Mouse (Mus musculus) large intestine, adult 2 months (tissue): ENCODE results near the gene Hs3st4. TPM values are rescaled to one million over a fixed set of nuclear protein-coding genes. Genes with fewer than 3 reads are reported as not detected.

Experiments used
- DNase-seq: peaks from one replicate; pipeline ENCODE4 v3.0.0-alpha.2; 2012; ENCODE audit warnings: low read depth, low spot score
- WGBS: fragments of 180-500 bp; shearing (Covaris S2); methylation state at CpG from one replicate; pipeline ENCODE4 v1.1.7; 2018; 5-methylcytosine and 5-hydroxymethylcytosine counted together
- polyA plus RNA-seq: library from polyadenylated mRNA; depleted of rRNA; stranded (reverse); fragments of >200 nt; gene quantifications from 2 replicates; pipeline ENCODE4 v1.2.3, GENCODE M21; 2012; rRNA removed

Gene Hs3st4
- not detected in 2 replicates for polyA plus RNA-seq

DNA sequence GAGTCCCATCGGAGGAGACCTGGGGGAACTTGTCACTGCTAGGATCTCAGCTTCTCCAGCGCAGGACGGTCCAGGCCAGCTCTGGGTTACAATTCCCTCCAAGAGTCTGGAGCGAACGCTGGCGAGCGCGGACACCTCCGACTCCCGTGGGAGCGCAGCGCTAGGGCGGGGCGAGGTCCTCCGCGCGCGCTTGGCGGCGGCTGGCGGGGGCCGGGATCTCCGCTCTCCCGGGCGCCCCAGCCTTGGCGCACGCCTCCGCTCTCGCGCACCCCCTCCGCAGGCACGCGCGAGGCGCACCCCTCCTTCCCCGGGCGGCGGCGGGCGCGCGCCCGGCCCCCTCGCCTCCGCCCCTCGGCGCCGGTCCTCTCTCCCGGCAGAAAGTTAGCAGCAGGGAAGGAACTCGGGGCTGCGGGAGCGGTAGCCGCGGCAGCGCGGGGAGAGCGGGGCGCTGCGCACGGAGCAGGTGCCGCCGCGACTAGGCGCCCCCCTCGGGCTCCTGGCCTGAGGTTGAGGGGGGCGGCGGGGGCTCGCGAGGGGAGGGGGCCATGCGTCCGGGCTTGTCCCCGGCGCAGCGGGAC, at the start of gene Hs3st4:
Hs3st4 (plus strand) TSS at position 409 of the 578 bp plus-strand sequence.
- DNase-seq: no peak
- WGBS: 3% methylated on average over 71 of the region's 74 CpGs

DNA sequence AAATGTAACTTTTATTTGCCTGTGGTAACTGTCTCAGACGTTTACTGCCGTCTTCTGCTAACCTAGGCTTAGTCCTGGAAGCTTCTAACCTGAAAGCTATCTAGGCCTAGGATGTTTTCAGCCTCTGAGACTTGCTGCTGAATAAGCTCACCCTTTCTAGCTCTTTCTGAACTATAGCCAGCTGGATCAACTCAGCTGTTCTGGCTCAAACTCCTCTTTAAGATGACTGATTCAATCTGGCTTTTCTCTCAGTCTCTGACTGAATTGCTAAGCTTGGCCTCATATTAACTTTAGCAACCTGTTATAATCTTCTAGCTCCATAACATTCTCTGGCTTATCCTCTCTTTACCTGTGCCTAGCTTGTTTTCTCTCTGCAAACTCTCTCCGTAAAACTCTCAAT, 35.8 kb upstream of the Hs3st4 start:
- no peak for DNase-seq
- WGBS: 33% methylated on average over 3 of the region's 3 CpGs

DNA sequence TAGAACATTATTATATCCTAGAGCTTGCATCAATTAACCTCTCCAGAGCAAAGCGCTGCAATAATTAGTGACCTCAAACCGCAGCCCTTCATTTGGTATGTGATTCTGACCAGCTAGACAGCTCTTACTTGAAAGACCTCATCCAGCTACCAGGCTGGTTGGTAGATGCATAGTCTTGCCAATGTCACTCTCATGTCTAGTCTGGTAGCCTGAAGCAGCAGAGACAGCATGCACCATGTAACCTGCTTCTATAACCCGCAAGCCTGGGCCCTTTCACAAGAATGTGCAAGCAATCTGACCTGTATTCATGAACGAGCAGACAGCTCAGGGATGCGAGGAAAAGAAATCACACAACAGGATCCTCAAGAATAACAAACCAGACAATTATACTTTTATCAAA, 19.6 kb upstream of the Hs3st4 start:
- no peak for DNase-seq
- WGBS: 79% methylated on average over 5 of the region's 5 CpGs

DNA sequence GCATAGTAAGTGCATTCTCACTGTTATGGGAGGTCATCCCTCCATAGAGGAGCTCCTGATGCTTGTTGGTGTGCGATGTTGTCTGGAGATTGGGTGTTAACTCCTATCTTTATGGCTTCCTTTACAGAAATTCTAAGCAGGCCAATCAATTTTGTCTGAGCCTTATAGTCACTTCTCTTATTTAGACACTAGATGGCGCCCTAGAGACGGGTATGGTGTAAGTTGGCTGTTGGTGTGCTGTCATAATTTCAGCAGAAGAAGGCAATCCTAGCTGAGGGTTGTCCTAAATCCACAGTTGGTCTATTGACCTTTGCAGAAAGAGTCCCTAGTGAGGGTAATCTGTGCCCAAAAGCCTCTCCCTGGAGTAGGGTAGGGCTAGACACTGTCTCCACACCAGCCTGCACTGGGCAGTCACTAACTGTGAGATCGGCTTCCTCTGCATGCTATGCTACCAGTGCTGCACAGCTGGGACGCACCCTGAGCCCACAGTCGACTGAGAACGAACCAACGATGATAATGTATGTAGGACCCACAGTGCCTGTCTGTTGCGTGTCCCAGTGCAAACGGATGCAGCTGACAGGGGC, 18.0 kb upstream of the Hs3st4 start:
- DNase-seq: no peak
- WGBS: 51% methylated on average over 10 of the region's 10 CpGs

DNA sequence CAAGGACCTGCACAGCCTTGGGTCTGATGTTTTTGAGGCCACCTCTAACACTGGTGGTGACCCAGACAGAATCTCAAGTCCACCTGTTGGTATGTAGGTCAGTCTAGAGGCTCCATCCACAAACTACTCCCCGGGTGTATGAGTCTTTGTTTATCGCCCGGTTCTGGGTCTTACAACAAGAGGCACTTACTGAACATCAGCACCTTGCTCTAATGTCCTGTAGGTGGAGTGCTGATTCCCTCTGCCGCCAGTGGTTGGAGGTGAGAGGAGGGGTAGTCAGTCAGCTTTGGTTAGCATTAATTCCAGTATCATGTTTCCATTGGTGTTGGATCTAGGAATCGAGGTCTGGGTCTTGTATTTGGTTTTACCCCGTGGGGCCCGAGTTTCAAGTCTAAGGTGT, 17.2 kb upstream of the Hs3st4 start:
- no peak for DNase-seq
- WGBS: 63% methylated on average over 7 of the region's 7 CpGs

DNA sequence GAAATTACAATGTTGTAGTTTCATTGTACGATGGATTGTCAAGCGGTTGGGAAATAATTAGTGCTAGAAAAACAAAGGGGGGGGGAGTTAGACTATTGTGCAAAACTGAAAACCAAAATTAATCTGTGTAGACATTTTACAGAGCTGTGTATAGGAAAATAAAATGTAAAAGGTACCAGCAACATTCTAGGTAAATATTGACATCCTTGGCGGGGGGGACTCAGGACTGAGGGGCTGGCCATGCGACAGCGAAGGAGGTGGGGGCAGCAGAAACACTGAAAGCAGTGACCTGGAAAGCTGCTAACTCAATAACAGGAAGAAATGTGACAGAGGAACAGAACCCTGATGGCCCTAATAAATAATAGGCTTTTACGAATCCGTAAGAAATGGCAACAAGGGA, 7.2 kb upstream of the Hs3st4 start:
- 45% methylated on average over 7 of the region's 7 CpGs for WGBS
- no peak for DNase-seq

DNA sequence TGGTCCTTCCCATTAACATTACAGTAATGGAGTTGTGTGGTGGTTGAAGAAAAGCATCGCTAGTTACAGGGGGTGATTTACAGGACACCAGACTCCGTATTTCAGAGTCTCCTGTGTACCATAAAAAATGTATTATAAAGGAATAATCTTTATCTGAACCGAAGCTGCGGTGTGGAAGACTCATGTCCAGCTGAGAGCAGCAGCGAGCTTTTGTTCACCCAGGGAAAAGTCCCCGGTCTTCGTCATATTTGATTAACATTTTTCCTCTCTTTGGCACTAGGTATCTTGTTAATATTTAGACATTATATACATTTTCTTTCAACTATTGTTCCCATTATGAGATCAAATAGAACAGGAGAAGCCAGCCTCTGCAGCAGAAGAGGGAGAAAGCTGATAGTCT, 1.2 kb upstream of the Hs3st4 start:
- WGBS: 35% methylated on average over 7 of the region's 7 CpGs
- no peak for DNase-seq

DNA sequence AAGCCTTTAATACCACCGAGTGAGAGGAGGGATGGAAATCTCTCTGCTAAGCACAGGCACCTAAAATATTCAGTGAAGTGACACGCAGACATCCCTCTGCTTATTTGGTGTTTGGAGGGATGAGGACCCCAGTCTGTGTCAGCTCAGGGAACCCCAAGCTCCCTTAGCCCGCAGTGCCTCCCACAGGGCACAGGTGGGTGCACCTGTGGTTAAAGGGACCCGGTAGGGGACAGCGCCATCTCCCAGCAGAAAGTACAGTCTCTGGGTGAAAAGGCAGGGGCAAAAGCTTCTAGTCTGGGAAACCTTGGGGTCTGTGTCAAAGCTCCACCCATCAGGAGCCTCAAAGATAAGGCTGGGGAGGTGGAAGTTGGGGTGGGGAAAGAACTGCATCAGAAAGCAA, 659 bp upstream of the Hs3st4 start:
- WGBS: 4% methylated on average over 5 of the region's 5 CpGs
- no peak for DNase-seq

DNA sequence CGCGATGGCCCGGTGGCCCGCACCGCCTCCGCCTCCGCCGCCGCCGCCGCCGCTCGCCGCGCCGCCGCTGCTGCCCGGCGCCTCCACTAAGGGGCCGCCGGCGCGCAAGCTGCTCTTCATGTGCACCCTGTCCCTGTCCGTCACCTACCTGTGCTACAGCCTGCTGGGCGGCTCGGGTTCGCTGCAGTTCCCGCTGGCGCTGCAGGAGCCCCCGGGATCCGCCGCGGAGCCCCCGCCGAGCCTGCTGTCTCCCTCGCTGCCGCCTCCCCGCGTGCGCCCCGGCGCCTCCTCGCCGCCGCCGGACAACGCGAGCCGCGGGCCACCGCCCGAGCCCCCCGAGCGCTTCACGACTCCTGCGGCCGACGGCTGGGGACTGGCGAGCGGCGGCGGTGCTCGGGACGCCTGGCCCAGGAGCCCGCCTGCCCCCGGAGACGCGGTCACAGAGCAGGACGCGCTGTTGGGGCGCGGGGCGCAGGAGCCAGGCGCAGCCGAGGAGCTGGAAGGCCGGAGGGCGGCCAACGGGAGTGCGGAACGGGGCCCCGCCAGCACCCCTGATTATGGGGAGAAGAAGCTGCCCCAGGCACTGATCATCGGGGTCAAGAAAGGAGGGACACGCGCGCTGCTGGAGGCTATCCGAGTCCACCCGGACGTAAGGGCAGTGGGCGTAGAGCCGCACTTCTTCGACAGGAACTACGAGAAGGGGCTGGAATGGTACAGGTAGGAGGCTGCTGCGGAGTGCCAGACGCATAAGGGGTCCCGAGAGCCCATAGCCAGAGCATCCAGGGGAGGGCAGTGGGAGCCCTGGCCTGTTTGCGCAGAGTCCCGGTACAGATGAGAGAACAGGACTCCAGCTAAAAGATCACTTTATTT, 743 bp downstream of the Hs3st4 start:
- WGBS: 3% methylated on average over 94 of the region's 97 CpGs
- no peak for DNase-seq

DNA sequence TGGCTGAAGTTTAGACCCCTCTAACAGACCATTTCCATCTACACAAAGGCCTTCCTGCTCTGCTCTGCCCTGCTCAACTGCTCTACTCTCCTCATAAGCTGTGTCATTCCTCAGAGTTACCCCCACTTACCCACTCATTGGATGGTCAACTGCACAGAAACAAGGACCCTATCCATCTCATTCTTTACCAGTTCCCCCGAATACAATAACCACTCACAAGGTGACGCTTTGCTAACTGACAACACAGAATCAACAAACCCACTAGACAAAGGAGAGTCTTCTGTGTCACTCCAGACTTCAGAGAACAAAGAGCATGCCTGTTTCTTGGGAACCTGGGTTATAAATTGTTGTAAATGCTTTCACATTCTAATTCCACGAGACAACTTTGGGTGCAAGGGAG, 9.5 kb downstream of the Hs3st4 start:
- DNase-seq: no peak
- 41% methylated on average over 3 of the region's 3 CpGs for WGBS

DNA sequence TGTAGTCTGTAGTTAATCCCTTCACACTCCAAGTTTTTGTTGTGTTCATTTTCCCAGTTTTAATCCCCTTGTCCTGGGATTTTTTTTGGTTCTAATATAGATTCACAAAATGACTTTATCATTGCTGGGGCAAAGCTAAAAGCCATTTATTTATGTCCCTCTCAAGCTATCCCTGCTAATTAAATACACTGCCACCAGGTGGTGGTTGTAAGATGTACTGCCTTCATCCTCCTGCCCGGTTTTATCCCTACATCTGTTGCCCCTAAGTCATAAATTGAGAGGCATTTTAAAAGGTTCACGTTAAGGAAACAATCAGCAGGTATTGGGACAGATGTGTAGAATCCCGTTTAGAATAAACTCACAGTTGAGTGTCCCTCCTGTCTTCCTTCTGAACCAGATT, 14.6 kb downstream of the Hs3st4 start:
- WGBS: 30% methylated on average over 3 of the region's 3 CpGs

DNA sequence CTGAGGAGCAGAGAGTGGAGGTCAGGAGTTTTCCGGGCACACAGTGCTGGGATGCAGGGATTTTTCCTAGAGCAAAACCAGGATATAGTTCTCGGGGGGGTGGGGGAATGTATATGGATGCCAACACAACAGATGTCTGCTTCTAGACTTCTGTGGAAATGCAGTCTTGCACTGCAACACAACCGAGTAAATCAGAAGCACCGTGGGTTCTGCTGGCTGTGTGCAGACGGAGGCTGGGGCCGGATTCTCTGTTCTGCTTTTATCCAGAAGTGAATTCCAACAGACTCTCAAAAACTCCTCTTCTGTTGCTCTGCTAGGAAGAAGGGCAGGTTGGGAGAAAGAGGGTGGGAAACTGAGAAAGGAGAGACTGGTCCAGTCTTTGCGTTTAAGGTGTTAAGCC, 15.9 kb downstream of the Hs3st4 start:
- no peak for DNase-seq
- 42% methylated on average over 7 of the region's 7 CpGs for WGBS

More for the DNA sequence above, 14.6 kb downstream of the Hs3st4 start:
- DNase-seq: no peak

DNA sequence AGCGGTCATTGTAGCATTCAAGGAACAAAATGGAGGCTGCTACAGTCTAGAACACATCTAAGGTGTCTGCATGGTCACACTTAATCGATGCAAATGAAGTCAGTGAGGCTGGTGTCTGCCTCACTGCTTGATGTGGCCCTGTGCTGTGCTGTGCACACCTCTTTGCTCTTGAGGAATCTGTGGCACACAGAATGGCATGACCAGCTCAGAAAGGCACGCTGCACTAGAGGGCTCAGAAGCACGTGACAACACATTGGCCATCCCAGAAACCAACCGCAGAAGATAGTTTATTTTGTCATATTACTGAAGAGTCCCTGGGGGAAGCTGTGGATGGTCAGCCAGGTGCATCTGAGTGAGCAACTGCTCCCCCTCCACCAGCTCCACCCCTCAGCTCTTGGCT, 44.2 kb downstream of the Hs3st4 start:
- 82% methylated on average over 5 of the region's 5 CpGs for WGBS
- DNase-seq: no peak

DNA sequence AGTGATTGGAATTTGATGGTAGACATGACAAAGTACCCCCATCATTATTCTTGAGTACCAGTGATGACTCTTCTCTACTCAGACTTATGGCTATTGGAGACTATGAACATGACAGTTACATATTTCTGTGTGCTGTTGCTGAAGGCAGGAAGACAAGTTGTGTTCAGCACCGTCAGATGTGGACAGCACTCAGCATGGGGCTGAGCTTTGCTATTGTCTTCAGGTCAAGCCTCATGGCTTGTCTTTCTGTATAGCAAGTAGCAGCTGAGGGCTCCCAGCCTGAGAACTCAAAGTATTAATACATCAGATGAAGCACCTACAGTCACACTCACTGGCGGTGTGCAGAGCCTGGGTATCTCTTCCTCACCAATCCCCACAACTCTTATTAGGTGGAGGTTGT, 49.6 kb downstream of the Hs3st4 start:
- WGBS: 49% methylated on average over 2 of the region's 2 CpGs

DNA sequence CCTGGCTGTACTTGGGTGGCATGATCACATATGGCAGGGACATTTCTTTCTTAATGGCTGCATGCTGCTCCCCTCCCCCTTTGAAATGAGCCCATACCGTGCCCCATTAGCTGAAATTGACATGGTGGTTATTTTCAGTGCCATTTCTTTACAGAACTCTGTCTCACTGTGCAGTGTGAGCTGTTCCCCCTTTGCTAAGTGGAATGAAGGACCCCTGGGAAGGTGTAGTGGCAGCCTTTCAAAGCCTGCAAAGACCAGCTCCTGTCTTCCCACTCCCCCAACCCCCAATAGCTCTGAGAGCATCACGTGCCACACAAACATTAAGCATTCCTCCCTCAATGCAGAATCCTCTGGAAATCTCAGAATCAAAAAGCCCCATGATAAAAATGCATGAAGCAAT, 50.7 kb downstream of the Hs3st4 start:
- 63% methylated on average over 2 of the region's 2 CpGs for WGBS
- DNase-seq: no peak

More for the DNA sequence above, 49.6 kb downstream of the Hs3st4 start:
- no peak for DNase-seq

DNA sequence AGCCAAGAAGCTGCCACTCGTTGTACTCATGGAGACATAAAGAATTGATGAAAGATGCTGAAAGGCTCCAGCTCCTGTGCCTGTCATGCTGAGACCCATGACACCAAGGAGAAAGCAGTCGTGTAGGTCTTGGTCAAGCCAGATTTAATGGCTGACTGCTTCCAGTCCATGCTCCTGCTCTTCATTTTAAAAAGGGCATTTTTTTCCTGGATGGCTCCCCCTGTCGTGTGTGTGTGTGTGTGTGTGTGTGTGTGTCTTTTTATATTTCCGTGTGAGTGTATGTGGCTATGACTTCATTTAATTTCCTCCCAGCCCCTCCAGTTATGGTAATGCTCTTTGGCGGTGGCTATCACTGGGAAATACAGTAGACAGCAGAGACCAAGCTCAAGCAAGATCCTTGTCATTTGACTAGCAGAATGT, 54.6 kb downstream of the Hs3st4 start:
- no peak for DNase-seq
- 65% methylated on average over 5 of the region's 5 CpGs for WGBS

DNA sequence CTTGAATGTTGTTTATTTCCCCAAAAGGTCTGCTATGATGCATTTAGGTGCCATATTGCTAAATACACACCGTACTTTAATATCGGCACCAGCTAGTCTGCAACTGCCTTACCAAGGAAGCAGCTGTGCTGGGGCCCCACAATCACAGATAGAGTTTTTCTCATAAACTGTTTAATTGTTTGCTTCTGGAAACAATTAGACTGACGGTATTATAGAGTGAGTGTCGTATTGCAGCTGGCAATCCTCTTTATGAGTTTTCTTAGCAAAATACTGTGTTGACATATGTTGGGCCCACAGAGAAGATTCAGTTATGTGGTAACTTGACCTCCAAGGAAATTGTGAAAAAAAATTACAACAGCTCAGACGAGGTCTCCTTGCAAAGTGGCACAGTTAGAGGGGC, 56.5 kb downstream of the Hs3st4 start:
- no peak for DNase-seq
- 20% methylated on average over 5 of the region's 5 CpGs for WGBS

DNA sequence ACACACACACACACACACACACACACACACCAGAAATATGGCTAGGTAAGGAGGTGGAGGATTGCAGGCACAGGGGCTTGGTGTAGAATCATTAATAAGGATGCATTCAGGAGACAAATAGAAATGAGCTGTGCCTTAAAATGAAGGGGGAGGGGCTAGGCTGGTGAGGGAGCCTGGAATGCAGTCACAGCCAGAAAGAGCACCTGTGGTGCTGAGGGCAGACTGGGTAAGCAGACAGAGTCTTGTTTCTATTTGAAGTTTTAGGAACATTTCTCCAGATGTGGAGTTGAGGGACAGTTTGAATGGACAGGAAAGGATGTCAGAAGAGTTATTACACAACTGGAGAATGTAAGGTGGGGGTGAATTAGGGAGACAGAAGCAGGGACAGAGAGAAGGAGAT, 64.7 kb downstream of the Hs3st4 start:
- no peak for DNase-seq

DNA sequence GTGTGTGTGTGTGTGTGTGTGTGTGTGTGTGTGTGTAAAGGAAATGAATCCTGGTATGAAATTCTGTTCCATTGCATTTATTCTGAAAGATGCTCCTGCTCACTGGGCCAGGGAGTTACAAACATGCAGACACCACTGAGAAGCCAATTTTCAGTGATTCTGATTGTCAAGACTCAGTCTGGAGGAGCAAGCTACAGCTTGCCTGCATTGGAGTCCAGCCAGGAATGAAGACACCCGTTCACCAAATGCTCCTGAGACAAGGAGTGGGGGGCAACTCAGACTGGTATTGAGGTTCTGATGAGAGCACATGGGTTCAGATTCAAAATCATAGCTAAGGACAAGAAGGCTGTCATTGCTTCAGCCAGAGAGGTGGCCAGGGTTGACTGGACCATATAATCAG, 66.3 kb downstream of the Hs3st4 start:
- WGBS: 58% methylated on average over 1 of the region's 1 CpGs

DNA sequence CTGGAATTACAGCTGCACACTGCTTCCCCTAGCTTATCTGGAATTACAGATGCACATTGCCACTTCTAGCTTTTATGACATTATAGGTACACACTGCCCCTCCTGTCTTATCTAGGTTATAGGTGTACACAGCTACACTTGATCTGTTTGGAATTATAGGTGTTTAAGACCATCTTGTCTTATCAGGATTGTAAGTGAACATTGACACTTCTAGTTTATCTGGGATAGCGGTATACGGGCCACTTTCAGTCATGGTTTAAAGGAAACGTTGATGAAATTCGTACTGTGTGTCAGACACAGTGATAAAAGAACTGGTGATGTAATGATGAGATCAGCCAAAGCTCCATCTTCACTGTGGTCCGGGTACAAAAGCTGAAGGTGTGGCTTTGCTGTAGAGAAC, 67.8 kb downstream of the Hs3st4 start:
- no peak for DNase-seq
- WGBS: 25% methylated on average over 5 of the region's 5 CpGs

More for the DNA sequence above, 66.3 kb downstream of the Hs3st4 start:
- no peak for DNase-seq

DNA sequence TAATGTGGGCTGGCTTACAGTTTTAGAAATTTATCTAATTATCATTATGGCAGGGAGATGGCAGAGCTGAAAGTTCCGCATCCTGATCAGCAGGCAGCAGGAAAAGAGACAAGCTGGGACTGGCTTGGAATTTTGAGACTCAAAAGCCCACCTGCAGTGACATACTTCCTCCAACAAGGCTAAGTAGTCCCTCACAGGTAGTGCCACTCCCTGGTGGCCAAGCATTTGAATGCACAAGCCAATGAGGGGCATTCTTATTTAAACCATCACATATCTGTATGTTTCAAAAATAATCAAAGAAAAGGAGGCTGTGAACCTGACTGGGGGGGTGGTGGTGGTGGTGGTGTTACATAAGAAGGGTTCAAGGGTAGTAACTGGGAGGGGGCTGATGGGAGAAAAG, 101.1 kb downstream of the Hs3st4 start:
- WGBS: 80% methylated on average over 1 of the region's 1 CpGs
- DNase-seq: no peak
